Mouse (Mus musculus) olfactory bulb, adult 2 months (tissue): ENCODE results near the gene Zfp691. TPM values are rescaled to one million over a fixed set of nuclear protein-coding genes. Genes with fewer than 3 reads are reported as not detected.

Experiments
- H3K27ac ChIP-seq: fragments of 200-500 bp; 2 replicates; pipeline ENCODE4 v1.5.1; 2012; ENCODE audit warnings: low read depth, low read length; ENCODE audit not compliant: insufficient read depth
- H3K4me1 ChIP-seq: fragments of 200-500 bp; 2 replicates; pipeline ENCODE4 v1.6.1; 2012; ENCODE audit warnings: low read length; ENCODE audit not compliant: control insufficient read depth, insufficient read depth
- H3K4me3 ChIP-seq: fragments of 200-500 bp; 2 replicates; pipeline ENCODE4 v1.5.1; 2012; ENCODE audit warnings: mild to moderate bottlenecking, low read depth, low read length, moderate library complexity; ENCODE audit not compliant: insufficient read depth
- CTCF ChIP-seq: fragments of 200-500 bp; IDR thresholded peaks from 2 replicates; pipeline ENCODE4 v1.5.1; 2012; ENCODE audit warnings: low read depth, mild to moderate bottlenecking, low read length, moderate library complexity; ENCODE audit not compliant: insufficient read depth
- POLR2A ChIP-seq: fragments of 200-500 bp; IDR thresholded peaks from 2 replicates; pipeline ENCODE4 v1.6.1; 2012; ENCODE audit warnings: mild to moderate bottlenecking, low read depth, low read length, moderate library complexity; ENCODE audit not compliant: insufficient read depth
- WGBS: fragments of 180-500 bp; shearing (Covaris S2); methylation state at CpG from one replicate; pipeline ENCODE4 v1.1.7; 2018; 5-methylcytosine and 5-hydroxymethylcytosine counted together
- polyA plus RNA-seq: library from polyadenylated mRNA; stranded (reverse); fragments of >200 nt; gene quantifications from 2 replicates; pipeline ENCODE4 v1.2.4, GENCODE M21; 2012; ENCODE audit warnings: low replicate concordance; ENCODE audit not compliant: missing spikeins, insufficient read depth, insufficient read length

Zfp691 gene
- not detected in 2 replicates for polyA plus RNA-seq

DNA sequence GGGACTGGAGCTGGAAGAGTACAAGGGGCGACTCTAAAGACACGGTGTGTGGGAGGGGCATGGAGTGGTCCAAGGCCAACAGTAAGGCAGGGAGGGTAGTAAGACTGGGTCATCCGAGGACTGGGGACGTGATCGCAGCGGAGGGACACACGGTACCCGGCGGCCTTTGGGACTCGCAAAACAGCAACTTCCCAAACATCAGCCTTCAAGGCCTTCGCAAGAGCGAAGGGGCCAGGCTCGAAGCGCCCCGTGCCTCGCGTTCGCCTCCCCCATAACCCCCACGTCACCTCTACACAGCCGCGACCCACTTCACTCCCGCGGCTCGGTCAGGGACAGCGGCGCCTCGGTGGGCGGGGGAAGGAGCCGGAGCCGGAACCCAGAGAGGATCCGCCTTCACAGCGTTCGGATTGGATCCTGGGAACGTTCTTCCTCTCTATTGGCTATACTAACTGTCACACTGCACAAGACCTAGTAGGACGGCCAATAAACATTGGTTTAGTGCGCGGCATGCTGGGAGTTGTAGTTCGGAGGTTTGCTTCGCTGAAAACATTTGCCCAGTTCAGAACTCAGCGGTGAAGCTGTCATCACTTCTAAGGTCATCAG, at the start of gene Zfp691:
Zfp691 (minus strand) TSS at position 345 of the 603 bp plus-strand sequence.
- Histone ChIP-seq H3K4me3 (peak within 1 kb of the TSS; percentile 73), H3K4me1 (no peaks in the 10 kb centered on the region), H3K27ac (peak within 1 kb of the TSS; percentile 40)
- under 1% methylated on average over 40 of the region's 40 CpGs for WGBS
- TF ChIP-seq CTCF: no peak
- peak; percentile 91 for TF ChIP-seq POLR2A

DNA sequence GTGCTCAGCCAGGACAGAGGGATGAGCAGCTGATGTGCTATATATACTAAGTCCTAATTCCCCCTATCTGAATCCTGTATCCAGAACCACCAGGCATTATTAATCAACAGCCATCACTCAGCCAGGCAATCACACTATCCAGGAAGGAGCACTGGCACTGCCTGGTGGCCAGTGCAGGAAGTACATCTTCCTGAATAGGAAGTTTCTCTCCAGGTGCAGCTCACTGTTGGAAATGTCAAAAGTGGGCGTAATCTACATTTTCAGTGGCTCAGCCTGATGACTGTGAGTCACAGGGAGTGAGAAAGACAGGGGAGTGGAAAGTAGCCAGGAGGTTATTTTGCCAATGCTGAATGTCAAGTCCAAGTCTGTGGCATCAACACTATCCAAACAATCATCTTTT, 49.7 kb upstream of the Zfp691 start:
- WGBS: 78% methylated on average over 1 of the region's 1 CpGs
- H3K4me3 ChIP-seq: no peak overlapping the region
- no peak overlapping the region for H3K27ac ChIP-seq
- TF ChIP-seq POLR2A (no peak), CTCF (no peak)
- no peaks in the 10 kb centered on the region for H3K4me1 ChIP-seq

DNA sequence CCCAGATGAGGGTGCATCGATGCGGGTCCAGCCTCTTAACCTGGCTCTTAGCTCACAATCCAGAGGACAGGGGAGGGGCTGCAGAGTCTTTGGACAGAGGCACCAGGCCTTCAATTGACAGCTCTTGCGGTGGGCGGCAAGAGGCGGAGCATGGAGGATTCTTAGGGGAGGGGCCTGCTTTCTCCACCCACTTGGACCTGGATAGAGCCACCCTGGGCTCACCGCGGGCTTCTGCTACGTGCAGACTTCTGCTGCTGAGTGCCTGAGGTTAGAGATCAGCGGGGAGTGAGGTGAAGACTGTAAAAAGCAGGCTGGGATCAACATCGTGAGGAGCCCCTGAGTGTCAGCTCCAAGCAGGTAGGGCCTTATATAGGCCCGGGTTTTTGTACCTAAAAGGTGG, 44.2 kb upstream of the Zfp691 start, which contains the start of gene Tmem269:
Tmem269 (minus strand) TSS at position 49 of the 400 bp plus-strand sequence.
- Histone ChIP-seq H3K4me3 (no peak within 1 kb of the TSS), H3K27ac (no peak within 1 kb of the TSS), H3K4me1 (no peaks in the 10 kb centered on the region)
- WGBS: 31% methylated on average over 11 of the region's 11 CpGs
- no peak for TF ChIP-seq POLR2A
- no peak for TF ChIP-seq CTCF

DNA sequence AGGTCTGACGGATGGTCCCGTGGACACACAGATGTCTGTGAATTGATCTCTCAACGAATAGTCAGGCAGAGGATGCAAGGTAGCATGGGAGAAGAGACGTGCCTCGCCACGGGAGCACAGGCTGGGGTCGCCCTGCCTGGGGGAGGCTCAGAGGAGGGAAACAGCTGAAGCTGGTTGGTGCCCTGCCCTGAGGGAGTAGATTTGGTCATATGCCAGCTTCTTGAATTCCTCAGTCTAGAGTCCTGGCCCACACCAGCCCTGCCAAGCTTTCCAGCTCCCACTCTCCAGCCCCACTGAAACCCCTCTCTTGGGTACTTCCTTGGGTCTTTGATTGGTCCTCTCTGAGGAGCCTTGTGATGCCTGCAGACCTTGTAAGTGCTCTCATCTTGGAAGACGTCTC, 42.7 kb upstream of the Zfp691 start:
- no peak for TF ChIP-seq CTCF
- TF ChIP-seq POLR2A: no peak
- 46% methylated on average over 8 of the region's 8 CpGs for WGBS
- Histone ChIP-seq H3K4me3 (no peak overlapping the region), H3K4me1 (no peaks in the 10 kb centered on the region), H3K27ac (no peak overlapping the region)

DNA sequence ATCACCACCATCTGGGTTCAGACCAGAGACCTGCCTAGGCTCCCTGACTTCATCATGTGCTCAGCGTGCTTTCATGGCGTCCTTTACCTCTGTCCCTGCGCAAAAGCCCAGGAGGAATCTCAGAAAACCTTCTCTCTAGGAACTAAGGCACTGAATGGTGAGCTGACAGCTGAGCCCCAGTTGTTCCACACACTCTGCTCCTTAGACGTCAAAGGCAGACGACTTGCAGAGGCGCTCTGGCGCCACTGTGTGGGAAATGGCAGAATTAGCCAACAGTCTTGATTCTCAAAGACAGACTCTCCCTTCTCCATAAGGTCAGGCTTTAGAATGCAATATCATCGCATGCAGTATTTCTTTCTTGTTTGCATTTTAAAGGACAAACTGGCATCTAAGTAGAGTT, 30.7 kb upstream of the Zfp691 start:
- H3K4me3 ChIP-seq: no peak overlapping the region
- WGBS: 20% methylated on average over 8 of the region's 8 CpGs
- H3K4me1 ChIP-seq: no peaks in the 10 kb centered on the region
- no peak overlapping the region for H3K27ac ChIP-seq
- peak; percentile 32; the same call in 1 of the 2 replicates for TF ChIP-seq CTCF
- no peak for TF ChIP-seq POLR2A

DNA sequence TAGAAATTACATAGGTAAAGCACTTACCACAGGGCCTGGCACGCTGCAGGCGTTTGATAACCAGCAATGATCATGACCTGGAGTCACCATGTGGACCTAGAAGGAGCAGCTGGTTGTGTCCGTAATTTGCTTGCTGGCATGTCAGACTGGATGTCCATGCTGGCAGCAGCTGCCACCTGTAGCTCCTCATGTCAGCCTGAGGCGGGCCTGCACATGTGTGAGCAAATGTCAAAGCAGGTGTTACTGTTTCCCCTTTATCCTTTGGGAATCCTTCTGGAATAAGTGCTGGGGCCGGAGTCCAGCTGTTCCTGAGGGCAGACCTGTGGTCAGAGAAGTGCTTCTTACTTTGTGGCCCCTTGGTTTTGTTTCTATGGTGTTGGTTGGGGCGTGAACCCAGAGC, 24.1 kb upstream of the Zfp691 start:
- H3K4me1 ChIP-seq: peaks cover 8% of the 10 kb centered on the region; the same call in 1 of the 2 replicates
- no peak for TF ChIP-seq CTCF
- TF ChIP-seq POLR2A: no peak
- no peak overlapping the region for H3K27ac ChIP-seq
- H3K4me3 ChIP-seq: no peak overlapping the region
- 88% methylated on average over 6 of the region's 6 CpGs for WGBS

DNA sequence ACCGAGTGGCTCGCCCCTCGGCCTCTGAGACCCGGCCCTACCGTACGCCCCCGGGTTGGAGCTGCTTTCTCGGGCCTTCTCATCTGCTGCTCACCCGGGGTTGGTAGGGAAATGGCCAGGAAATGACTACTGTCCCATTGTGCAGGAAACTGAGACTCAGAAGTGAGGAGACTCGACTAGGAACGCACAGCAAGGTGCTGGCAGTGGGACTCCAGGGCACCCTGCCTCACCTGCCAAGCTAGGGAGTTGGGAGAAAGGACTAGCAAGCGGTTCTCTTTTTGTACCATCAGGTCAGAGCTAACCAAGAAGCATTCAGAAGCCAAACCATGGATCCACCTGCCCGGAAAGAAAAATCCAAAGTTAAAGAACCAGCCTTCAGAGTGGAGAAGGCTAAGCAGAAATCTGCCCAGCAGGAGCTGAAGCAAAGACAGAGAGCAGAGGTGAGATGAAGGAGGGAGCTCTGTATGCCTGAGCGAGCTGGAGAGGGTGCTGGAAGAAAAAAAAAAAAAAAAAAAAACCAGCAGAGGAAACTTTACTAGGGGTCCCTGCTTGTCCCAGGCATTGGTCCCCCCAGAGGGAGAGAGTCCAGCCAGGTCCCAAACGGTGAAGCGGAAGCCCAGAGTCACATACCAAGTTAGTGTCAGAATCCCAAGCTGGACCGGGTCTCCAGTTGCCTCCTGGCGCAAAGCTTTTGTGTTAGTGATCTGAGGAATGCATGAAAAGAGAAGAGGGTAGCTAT, 21.8 kb upstream of the Zfp691 start:
- no peak overlapping the region for H3K27ac ChIP-seq
- H3K4me3 ChIP-seq: peak overlapping the region; percentile 67
- no peak for TF ChIP-seq CTCF
- TF ChIP-seq POLR2A: no peak
- WGBS: 9% methylated on average over 17 of the region's 18 CpGs
- peaks cover 8% of the 10 kb centered on the region; the same call in 1 of the 2 replicates for H3K4me1 ChIP-seq

DNA sequence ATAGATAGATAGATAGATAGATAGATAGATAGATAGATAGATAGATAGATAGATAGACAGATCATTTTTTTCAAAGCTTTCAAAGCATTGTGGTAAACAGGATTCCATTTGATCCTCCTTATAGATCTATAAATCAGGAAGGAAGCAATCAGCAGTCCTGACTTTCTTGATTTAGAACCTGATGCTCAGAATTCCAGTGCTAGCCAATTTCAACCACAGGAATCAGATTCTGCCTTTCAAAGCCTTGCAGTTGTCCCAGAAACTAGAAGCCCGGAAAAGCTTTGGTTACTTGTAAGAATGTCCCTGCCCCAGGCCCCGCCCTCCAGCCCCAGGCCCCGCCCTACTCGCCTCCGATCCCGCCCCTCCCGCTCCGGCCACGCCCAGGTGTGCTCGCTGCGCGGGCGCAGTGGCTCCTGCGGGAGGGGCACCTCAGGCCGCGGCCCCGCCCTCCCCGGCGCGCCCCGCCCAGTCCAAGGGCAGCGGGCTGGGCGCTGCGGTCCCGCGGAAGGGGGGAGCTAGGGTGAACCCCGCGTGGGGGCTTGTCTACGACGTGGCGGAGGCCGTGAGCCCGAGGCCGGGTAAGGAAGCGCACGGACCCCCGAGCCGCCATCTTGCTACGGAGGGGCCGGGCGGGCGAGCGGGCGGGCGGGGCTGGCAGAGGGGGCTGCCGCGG, 21.1 kb upstream of the Zfp691 start, which contains the start of gene Svbp:
Svbp (plus strand) TSS at position 398 of the 673 bp plus-strand sequence.
- peaks cover 8% of the 10 kb centered on the region; the same call in 1 of the 2 replicates for H3K4me1 ChIP-seq
- 2% methylated on average over 46 of the region's 47 CpGs for WGBS
- H3K4me3 ChIP-seq: peak within 1 kb of the TSS; percentile 67
- TF ChIP-seq CTCF: no peak
- no peak for TF ChIP-seq POLR2A
- H3K27ac ChIP-seq: no peak within 1 kb of the TSS
